Mouse (Mus musculus) midbrain, embryonic 13.5 days (tissue): ENCODE results near the gene Pex3. TPM values are rescaled to one million over a fixed set of nuclear protein-coding genes. Genes with fewer than 3 reads are reported as not detected.
A peak's percentile ranks its signal among the peaks of the same experiment; 100 is the strongest.

Experiments used
- ATAC-seq: fragments of 200-750 bp; cut with Nextera tagmentation; 2 replicates; pipeline ENCODE4 v1.8.0; 2017; ENCODE audit warnings: mild to moderate bottlenecking, moderate TSS enrichment, moderate library complexity
- H3K27ac ChIP-seq: fragments of 300-500 bp; sonication (generic); 2 replicates; pipeline ENCODE4 v1.5.1; 2015; ENCODE audit warnings: inconsistent platforms, mild to moderate bottlenecking, moderate library complexity
- H3K27me3 ChIP-seq: fragments of 300-500 bp; sonication (generic); 2 replicates; pipeline ENCODE4 v1.6.1; 2015; ENCODE audit warnings: mild to moderate bottlenecking, inconsistent platforms
- H3K36me3 ChIP-seq: fragments of 300-500 bp; sonication (generic); 2 replicates; pipeline ENCODE4 v1.6.1; 2015; ENCODE audit warnings: mild to moderate bottlenecking, inconsistent platforms
- H3K4me1 ChIP-seq: fragments of 300-500 bp; sonication (generic); replicated peaks from 2 replicates; pipeline ENCODE4 v1.6.1; 2015; ENCODE audit warnings: inconsistent platforms
- H3K4me2 ChIP-seq: fragments of 300-500 bp; sonication (generic); replicated peaks from 2 replicates; pipeline ENCODE4 v1.6.1; 2015; ENCODE audit warnings: moderate library complexity, mild to moderate bottlenecking, inconsistent platforms
- H3K4me3 ChIP-seq: fragments of 300-500 bp; sonication (generic); replicated peaks from 2 replicates; pipeline ENCODE4 v1.5.1; 2015; ENCODE audit warnings: mild to moderate bottlenecking, inconsistent platforms
- H3K9ac ChIP-seq: fragments of 300-500 bp; sonication (generic); replicated peaks from 2 replicates; pipeline ENCODE4 v1.6.1; 2015; ENCODE audit warnings: mild to moderate bottlenecking, inconsistent platforms
- H3K9me3 ChIP-seq: fragments of 300-500 bp; sonication (generic); 2 replicates; pipeline ENCODE4 v1.6.1; 2016; ENCODE audit warnings: mild to moderate bottlenecking, inconsistent platforms
- WGBS: fragments of 180-500 bp; shearing (Covaris S2); methylation state at CpG from one replicate; pipeline ENCODE4 v1.1.7; 2015; 5-methylcytosine and 5-hydroxymethylcytosine counted together
- polyA plus RNA-seq: library from polyadenylated mRNA; unstranded; fragments of >200 nt; fragmentation: Nextera tagmentation; extraction: Ambion mirVana; gene quantifications from 2 replicates; pipeline ENCODE4 v1.2.1, GENCODE M21; 2015

Pex3 gene
- 23.3 and 27.7 TPM in 2 replicates for polyA plus RNA-seq

- peak within 1 kb of the TSS; percentile 80 for H3K4me3 ChIP-seq
- no peaks in the 10 kb centered on the region for H3K27me3 ChIP-seq
- 0 out of 2 replicates have a peak, but pooled peaks cover 5% of the 10 kb centered on the region for H3K36me3 ChIP-seq
- peak within 1 kb of the TSS; percentile 73 for H3K4me2 ChIP-seq
- H3K9ac ChIP-seq: peak within 1 kb of the TSS; percentile 84
- under 1% methylated on average over 51 of the region's 51 CpGs for WGBS
- H3K4me1 ChIP-seq: peaks cover 12% of the 10 kb centered on the region
- peak within 1 kb of the TSS; percentile 78 for H3K27ac ChIP-seq
- H3K9me3 ChIP-seq: no peaks in the 10 kb centered on the region
- peak; percentile 98 for ATAC-seq
Observed at GRCm38 (mm10) chr10:13552646-13553497, at the start of gene Pex3, which contains the start of gene Adat2. Pex3 (minus strand) TSS chr10:13553142. Adat2 (plus strand) TSS chr10:13552894.

DNA sequence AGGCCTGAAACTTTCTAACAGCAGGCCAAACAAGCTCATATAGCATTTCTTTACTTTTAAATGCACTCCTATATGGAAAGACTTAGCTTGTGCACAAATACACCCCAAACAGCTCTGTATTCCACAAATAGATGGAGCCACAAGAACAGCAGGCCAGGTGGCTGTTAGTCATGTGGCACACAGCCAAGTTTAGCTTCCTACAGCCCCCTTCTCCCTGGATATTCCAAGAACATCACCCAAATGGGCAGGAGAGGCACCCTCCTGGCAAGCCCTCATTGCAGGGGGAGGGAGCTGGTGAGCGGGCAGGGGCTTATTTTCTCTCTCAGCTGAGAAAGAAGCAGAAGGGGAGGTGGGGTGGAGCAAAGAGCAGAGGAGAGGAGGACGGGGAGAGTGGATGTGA, 48.0 kb upstream of the Pex3 start:
- Histone ChIP-seq H3K27me3 (no peaks in the 10 kb centered on the region), H3K36me3 (no peaks in the 10 kb centered on the region), H3K9ac (no peak overlapping the region), H3K4me2 (no peak overlapping the region), H3K4me3 (no peak overlapping the region), H3K4me1 (0 out of 2 replicates have a peak, but pooled peaks cover 4% of the 10 kb centered on the region), H3K9me3 (no peaks in the 10 kb centered on the region), H3K27ac (no peak overlapping the region)
- no peak for ATAC-seq
- WGBS: 78% methylated on average over 2 of the region's 2 CpGs

DNA sequence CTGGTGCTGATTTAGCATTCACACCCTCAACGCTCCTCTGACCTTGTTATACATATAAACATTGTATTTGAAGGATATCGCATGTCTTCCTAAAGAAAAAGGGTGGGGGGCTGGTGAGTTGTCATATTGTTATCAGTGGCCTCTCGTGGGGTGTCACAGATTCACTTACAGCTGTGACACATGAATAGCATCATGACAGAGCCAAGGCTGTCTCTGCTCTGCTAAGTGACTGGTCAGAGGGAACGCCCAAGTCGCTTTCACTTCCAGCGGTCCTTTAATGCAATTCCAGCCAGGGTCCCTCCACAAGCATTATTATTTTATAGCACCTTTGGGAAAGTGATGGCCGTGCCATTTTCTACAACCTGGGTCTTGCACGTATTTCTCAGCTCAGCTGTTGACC, 44.5 kb upstream of the Pex3 start:
- H3K4me2 ChIP-seq: no peak overlapping the region
- H3K27ac ChIP-seq: no peak overlapping the region
- H3K4me3 ChIP-seq: no peak overlapping the region
- 0 out of 2 replicates have a peak, but pooled peaks have one; percentile 40 for ATAC-seq
- no peaks in the 10 kb centered on the region for H3K36me3 ChIP-seq
- 86% methylated on average over 8 of the region's 8 CpGs for WGBS
- H3K27me3 ChIP-seq: no peaks in the 10 kb centered on the region
- H3K9ac ChIP-seq: no peak overlapping the region
- H3K4me1 ChIP-seq: 0 out of 2 replicates have a peak, but pooled peaks cover 4% of the 10 kb centered on the region
- no peaks in the 10 kb centered on the region for H3K9me3 ChIP-seq

- Histone ChIP-seq H3K4me1 (0 out of 2 replicates have a peak, but pooled peaks cover 4% of the 10 kb centered on the region), H3K9me3 (no peaks in the 10 kb centered on the region), H3K4me3 (no peak overlapping the region), H3K9ac (no peak overlapping the region), H3K27ac (no peak overlapping the region), H3K4me2 (no peak overlapping the region), H3K36me3 (no peaks in the 10 kb centered on the region), H3K27me3 (no peaks in the 10 kb centered on the region)
- WGBS: 86% methylated on average over 9 of the region's 9 CpGs
- ATAC-seq: no peak
Observed at GRCm38 (mm10) chr10:13596866-13597265, 43.9 kb upstream of the Pex3 start.

DNA sequence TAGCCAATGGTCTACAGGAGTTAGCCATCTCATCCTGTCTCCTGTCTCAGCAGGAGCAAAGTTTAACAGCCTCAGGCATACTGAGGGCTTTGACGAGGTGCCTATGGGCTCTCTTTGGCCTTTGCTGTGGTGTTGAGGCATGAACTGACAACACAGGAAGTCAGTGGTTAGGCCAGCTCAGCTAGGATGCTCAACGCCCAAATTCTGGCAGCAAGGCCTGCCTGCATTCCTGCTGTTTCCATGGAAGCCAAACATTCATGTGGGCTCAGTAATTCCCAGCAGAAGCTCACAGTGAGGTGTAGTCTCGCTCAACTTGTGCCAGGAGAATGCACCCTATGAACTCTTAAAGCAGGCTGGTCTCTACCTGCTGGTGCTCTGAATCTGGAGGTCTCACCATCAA, 43.1 kb upstream of the Pex3 start:
- Histone ChIP-seq H3K4me2 (no peak overlapping the region), H3K36me3 (no peaks in the 10 kb centered on the region), H3K27me3 (no peaks in the 10 kb centered on the region), H3K4me3 (no peak overlapping the region), H3K27ac (no peak overlapping the region), H3K9ac (no peak overlapping the region), H3K9me3 (no peaks in the 10 kb centered on the region), H3K4me1 (0 out of 2 replicates have a peak, but pooled peaks cover 4% of the 10 kb centered on the region)
- 32% methylated on average over 3 of the region's 3 CpGs for WGBS
- no peak for ATAC-seq

DNA sequence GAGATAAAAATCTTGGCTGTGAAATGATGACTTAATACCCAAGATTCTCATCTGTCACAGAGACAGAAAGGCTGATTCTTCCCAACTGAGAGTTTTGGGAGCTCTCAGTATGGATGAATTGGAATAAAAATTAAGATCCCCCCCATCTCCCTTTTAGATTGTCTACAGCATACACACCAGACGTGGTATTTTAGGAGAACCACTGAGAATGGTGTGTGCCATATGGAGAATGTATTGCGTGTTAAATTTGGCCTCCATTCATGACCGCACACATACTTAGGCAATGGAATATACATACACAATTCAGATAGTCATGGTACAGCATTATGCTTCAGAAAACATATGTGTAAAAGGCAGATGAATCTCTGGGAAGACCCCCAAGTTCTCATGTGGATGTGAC, 40.6 kb upstream of the Pex3 start:
- Histone ChIP-seq H3K9me3 (no peaks in the 10 kb centered on the region), H3K9ac (no peak overlapping the region), H3K27me3 (no peaks in the 10 kb centered on the region), H3K36me3 (no peaks in the 10 kb centered on the region), H3K4me3 (no peak overlapping the region), H3K4me2 (no peak overlapping the region), H3K4me1 (0 out of 2 replicates have a peak, but pooled peaks cover 4% of the 10 kb centered on the region), H3K27ac (no peak overlapping the region)
- 85% methylated on average over 3 of the region's 3 CpGs for WGBS
- ATAC-seq: no peak

GRCm38 (mm10) chr10:13592196-13592595, 39.3 kb upstream of the Pex3 start:
- H3K36me3 ChIP-seq: no peaks in the 10 kb centered on the region
- H3K27ac ChIP-seq: no peak overlapping the region
- H3K9ac ChIP-seq: no peak overlapping the region
- ATAC-seq: no peak
- H3K9me3 ChIP-seq: no peaks in the 10 kb centered on the region
- H3K4me2 ChIP-seq: no peak overlapping the region
- H3K4me3 ChIP-seq: no peak overlapping the region
- WGBS: 92% methylated on average over 10 of the region's 10 CpGs
- 0 out of 2 replicates have a peak, but pooled peaks cover 4% of the 10 kb centered on the region for H3K4me1 ChIP-seq
- no peaks in the 10 kb centered on the region for H3K27me3 ChIP-seq

- no peaks in the 10 kb centered on the region for H3K9me3 ChIP-seq
- ATAC-seq: no peak
- 82% methylated on average over 2 of the region's 2 CpGs for WGBS
Observed at GRCm38 (mm10) chr10:13587914-13588313, 35.0 kb upstream of the Pex3 start.

GRCm38 (mm10) chr10:13577123-13577522, 24.2 kb upstream of the Pex3 start:
- H3K4me2 ChIP-seq: no peak overlapping the region

More at GRCm38 (mm10) chr10:13587914-13588313, 35.0 kb upstream of the Pex3 start:
- no peak overlapping the region for H3K4me2 ChIP-seq
- H3K36me3 ChIP-seq: no peaks in the 10 kb centered on the region
- no peak overlapping the region for H3K27ac ChIP-seq
- no peak overlapping the region for H3K4me3 ChIP-seq
- H3K4me1 ChIP-seq: no peaks in the 10 kb centered on the region
- H3K27me3 ChIP-seq: no peaks in the 10 kb centered on the region
- H3K9ac ChIP-seq: no peak overlapping the region

DNA sequence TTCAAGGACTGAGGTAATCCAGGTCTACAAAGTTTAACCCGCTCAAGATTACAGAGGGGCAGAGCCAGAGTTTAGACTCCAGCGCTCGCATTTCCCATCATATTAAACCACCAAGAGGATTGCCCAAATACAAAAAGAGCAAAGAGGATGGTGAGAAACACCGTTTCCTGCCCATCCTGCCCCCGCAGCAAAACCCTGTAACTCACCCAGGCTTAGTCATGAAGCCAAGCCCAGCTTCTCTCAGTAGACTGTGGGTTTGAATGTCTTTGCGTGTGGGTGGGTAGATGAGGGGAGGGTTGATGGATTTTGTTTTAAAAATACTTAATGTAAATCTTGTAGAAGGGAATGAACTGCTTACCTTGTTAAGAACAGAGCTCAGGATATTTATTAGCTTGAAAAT, 19.5 kb upstream of the Pex3 start:
- Histone ChIP-seq H3K4me2 (no peak overlapping the region), H3K4me3 (no peak overlapping the region), H3K27ac (no peak overlapping the region), H3K4me1 (peaks cover 17% of the 10 kb centered on the region), H3K36me3 (no peaks in the 10 kb centered on the region), H3K9me3 (no peaks in the 10 kb centered on the region), H3K27me3 (peaks cover 34% of the 10 kb centered on the region), H3K9ac (no peak overlapping the region)
- no peak for ATAC-seq
- WGBS: 92% methylated on average over 6 of the region's 6 CpGs

More at GRCm38 (mm10) chr10:13577123-13577522, 24.2 kb upstream of the Pex3 start:
- no peaks in the 10 kb centered on the region for H3K36me3 ChIP-seq
- peaks cover 14% of the 10 kb centered on the region for H3K27me3 ChIP-seq
- H3K27ac ChIP-seq: no peak overlapping the region
- 77% methylated on average over 7 of the region's 7 CpGs for WGBS
- no peak for ATAC-seq
- no peak overlapping the region for H3K9ac ChIP-seq
- H3K4me3 ChIP-seq: no peak overlapping the region
- no peaks in the 10 kb centered on the region for H3K4me1 ChIP-seq
- no peaks in the 10 kb centered on the region for H3K9me3 ChIP-seq

- no peak overlapping the region for H3K9ac ChIP-seq
- peaks cover 36% of the 10 kb centered on the region for H3K27me3 ChIP-seq
- no peak overlapping the region for H3K27ac ChIP-seq
- no peak for ATAC-seq
- H3K4me3 ChIP-seq: no peak overlapping the region
- no peaks in the 10 kb centered on the region for H3K36me3 ChIP-seq
- H3K4me1 ChIP-seq: peaks cover 17% of the 10 kb centered on the region
- 55% methylated on average over 10 of the region's 10 CpGs for WGBS
- H3K9me3 ChIP-seq: no peaks in the 10 kb centered on the region
- no peak overlapping the region for H3K4me2 ChIP-seq
Observed at GRCm38 (mm10) chr10:13572003-13572402, 19.1 kb upstream of the Pex3 start.

DNA sequence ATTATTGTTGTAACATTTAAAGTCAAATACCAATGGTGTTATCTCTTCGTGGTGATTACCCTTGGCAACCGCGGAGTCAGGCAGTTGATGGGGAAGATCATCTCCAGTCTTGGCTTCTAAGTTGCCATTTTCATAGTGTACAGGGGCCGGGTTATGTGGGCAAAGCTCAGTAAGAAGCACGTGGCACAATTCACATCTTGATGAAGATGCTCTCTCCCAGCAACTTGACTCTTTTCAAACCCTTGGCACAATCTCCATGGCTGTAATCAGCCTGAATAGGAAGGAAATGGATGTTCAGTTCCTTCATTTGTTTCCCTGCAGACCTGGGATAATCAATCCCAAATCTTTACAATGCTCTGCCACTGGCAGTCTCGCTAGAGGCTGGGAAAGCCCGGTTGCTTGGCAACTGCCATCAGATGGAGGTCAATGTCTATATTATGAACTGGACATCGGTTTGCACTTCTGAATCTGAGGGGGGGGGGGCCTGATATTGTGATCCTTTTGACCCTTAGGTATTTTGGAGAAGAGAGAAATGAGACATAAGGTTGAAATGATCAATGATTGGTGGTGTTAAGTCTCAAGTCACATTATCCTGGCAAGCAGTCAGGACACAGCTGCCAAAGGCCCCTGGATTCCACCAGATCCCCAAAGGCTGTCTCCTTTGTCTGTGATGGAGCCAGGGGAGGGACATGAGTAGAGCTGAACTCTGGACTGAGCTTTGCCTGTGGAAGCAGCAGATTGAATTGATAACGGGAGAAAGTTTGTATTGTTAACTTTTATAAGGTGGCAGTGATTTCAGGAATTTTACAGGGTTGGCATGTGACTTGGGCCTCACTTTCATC, 18.0 kb upstream of the Pex3 start:
- Histone ChIP-seq H3K4me1 (peaks cover 17% of the 10 kb centered on the region), H3K27ac (no peak overlapping the region), H3K4me2 (no peak overlapping the region), H3K9me3 (no peaks in the 10 kb centered on the region), H3K9ac (no peak overlapping the region), H3K27me3 (peaks cover 45% of the 10 kb centered on the region), H3K36me3 (no peaks in the 10 kb centered on the region), H3K4me3 (no peak overlapping the region)
- ATAC-seq: no peak
- WGBS: 51% methylated on average over 9 of the region's 9 CpGs
